Mouse (Mus musculus): ENCODE results near the gene Cab39.
"Not testable (repeated sequence)": the region's sequence is repeated elsewhere in the genome, so short reads cannot be mapped to it uniquely, and the experiment has no call there.

Cab39 gene

GRCm38 (mm10) chr1:85791476-85791875 lies 1.8 kb upstream of the Cab39 start:
- no peak for DNase-seq

- peak; percentile 27 for DNase-seq
These were observed 998 bp downstream of the Cab39 start for GRCm38 (mm10) chr1:85794106-85794771.

- DNase-seq, result no peak
These were observed 2.0 kb downstream of the Cab39 start for GRCm38 (mm10) chr1:85795196-85795595.

- no peak for DNase-seq
These were observed 6.5 kb downstream of the Cab39 start for GRCm38 (mm10) chr1:85799776-85800175.

GRCm38 (mm10) chr1:85802517-85802916 lies 9.3 kb downstream of the Cab39 start:
- DNase-seq, result no peak

GRCm38 (mm10) chr1:85804551-85804950 lies 11.3 kb downstream of the Cab39 start:
- no peak for DNase-seq

GRCm38 (mm10) chr1:85809256-85809655 lies 16.0 kb downstream of the Cab39 start:
- DNase-seq, result no peak

- DNase-seq, result no peak
These were observed 17.1 kb downstream of the Cab39 start for GRCm38 (mm10) chr1:85810343-85810742.

GRCm38 (mm10) chr1:85810787-85811186 lies 17.5 kb downstream of the Cab39 start:
- no peak for DNase-seq

- DNase-seq, result not testable (repeated sequence)
These were observed 21.0 kb downstream of the Cab39 start for GRCm38 (mm10) chr1:85814213-85814612.

- no peak for DNase-seq
These were observed 24.9 kb downstream of the Cab39 start for GRCm38 (mm10) chr1:85818121-85818520.

GRCm38 (mm10) chr1:85819695-85820094 lies 26.5 kb downstream of the Cab39 start:
- no peak for DNase-seq

- DNase-seq, result no peak
These were observed 29.0 kb downstream of the Cab39 start for GRCm38 (mm10) chr1:85822239-85822638.

- no peak for DNase-seq
These were observed 31.7 kb downstream of the Cab39 start for GRCm38 (mm10) chr1:85824905-85825304.

GRCm38 (mm10) chr1:85827166-85827565 lies 33.9 kb downstream of the Cab39 start:
- no peak for DNase-seq

- DNase-seq, result no peak
These were observed 35.8 kb downstream of the Cab39 start for GRCm38 (mm10) chr1:85829016-85829415.

GRCm38 (mm10) chr1:85838056-85838455 lies 44.8 kb downstream of the Cab39 start:
- no peak for DNase-seq

- no peak for DNase-seq
These were observed 46.1 kb downstream of the Cab39 start for GRCm38 (mm10) chr1:85839356-85839755.

- DNase-seq, result no peak
These were observed 46.5 kb downstream of the Cab39 start for GRCm38 (mm10) chr1:85839790-85840189.

GRCm38 (mm10) chr1:85840421-85840820 lies 47.2 kb downstream of the Cab39 start:
- no peak for DNase-seq

GRCm38 (mm10) chr1:85842251-85842650 lies 49.0 kb downstream of the Cab39 start:
- no peak for DNase-seq

GRCm38 (mm10) chr1:85843291-85843863 lies 50.1 kb downstream of the Cab39 start:
- no peak for DNase-seq

GRCm38 (mm10) chr1:85844981-85845380 lies 51.7 kb downstream of the Cab39 start:
- no peak for DNase-seq

- DNase-seq, result no peak
These were observed 52.2 kb downstream of the Cab39 start for GRCm38 (mm10) chr1:85845476-85845875.

- no peak for DNase-seq
These were observed 55.8 kb downstream of the Cab39 start for GRCm38 (mm10) chr1:85849016-85849415.

Measured in right cerebral cortex, postnatal 25 days (tissue).